Mouse (Mus musculus): ENCODE results near the gene Abr.

GRCm38 (mm10) chr11:76372534-76372933 lies 249.6 kb downstream of the Abr start:
- no peak for TF ChIP-seq CTCF (IDR thresholded peaks at IDR 0.05; ENCODE audit: extremely low read depth, insufficient read depth, low read length)
- no peak for TF ChIP-seq POLR2A (IDR thresholded peaks at IDR 0.05; ENCODE audit: extremely low read depth, insufficient read depth, low read length)

All from cortical plate, adult 2 months (tissue).